Mouse (Mus musculus): ENCODE measurements around the gene Gm49387.
"Not testable (repeated sequence)": the region's sequence is repeated elsewhere in the genome, so short reads cannot be mapped to it uniquely, and the experiment has no call there.

Gene Gm49387

DNA sequence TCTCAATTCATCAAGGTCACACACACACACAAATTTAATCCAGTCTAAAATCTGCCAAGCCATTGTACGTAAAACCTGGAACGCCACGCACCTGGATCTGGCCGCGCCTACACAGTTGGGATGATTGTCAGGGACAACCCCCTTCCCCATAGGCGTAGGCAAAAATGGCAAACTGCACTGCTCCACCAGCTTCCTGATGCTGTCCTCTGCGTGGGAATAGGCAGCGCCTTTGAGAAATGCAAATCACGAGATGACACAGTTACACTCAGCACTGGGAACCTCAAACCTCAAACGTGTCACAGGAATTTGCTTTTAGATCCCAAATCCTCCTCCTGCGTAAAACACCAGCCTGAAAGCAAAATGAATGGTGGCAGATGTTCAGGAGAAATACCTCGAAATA lies 17.9 kb downstream of the Gm49387 start:
- DNase-seq = no peak

GRCm38 (mm10) chr14:31620591-31621223 lies 20.0 kb downstream of the Gm49387 start:
- DNase-seq = no peak

GRCm38 (mm10) chr14:31617997-31618396 lies 22.7 kb downstream of the Gm49387 start:
- DNase-seq = no peak

DNA sequence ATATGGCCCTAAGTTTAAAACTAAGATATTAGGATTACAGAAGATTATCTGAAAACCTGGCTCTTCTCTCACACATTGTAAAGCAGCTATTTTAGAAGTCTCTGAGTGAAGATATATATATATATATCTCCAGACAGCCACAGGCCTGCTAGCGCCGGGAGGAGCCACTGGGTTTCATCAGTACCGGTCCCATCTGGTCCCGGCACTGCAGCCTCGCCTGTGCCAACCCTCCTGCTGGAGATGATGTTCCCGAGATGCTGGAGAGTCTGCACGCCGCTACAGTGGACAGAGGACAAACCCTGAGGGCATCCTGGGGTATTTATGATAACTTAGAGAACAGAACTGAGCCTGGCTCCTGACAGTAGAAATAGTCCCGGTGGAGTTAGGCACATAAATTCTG lies 23.5 kb downstream of the Gm49387 start:
- no peak for DNase-seq

GRCm38 (mm10) chr14:31613671-31614070 lies 27.0 kb downstream of the Gm49387 start:
- DNase-seq = no peak

DNA sequence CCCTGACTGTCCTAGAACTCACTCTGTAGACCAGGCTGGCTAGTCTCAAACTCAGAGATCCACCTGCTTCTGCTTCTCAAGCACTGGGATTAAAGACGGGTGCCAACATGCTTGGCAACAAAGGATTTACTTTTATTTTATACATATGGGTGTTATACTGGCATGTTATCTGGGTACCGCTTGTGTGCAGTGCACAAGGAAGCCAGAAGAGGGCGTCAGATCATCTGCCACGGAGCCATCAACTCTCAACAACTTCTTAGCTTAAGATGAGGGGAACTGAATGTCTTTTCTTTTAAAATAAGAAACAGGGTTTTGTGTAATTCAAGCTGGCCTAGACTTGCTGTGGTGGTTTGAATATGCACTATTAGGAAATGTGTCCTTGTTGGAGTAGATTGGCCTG lies 28.7 kb downstream of the Gm49387 start:
- no peak for DNase-seq

DNA sequence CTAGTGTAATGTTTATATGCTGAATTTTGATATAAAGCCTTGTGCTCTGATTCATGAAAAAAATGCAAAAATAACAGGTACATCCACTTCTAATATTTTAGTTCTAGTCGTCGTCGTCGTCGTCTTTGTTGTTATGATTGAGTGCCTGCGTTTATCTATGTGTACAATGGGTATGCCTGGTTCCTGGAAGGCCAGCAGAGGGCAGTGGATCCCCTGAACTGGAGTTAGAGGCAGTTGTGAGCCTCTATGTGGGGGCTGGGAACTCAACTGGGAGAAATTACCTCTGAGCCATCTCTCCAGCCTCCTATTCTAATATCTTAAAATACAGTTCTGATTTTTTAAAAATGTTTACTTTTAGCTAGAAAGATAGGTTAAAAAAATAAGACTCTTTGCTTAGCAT lies 35.2 kb downstream of the Gm49387 start:
- peak; percentile 64 for DNase-seq

- peak; percentile 68 for DNase-seq
Observed at GRCm38 (mm10) chr14:31604916-31605315, 35.8 kb downstream of the Gm49387 start.

DNA sequence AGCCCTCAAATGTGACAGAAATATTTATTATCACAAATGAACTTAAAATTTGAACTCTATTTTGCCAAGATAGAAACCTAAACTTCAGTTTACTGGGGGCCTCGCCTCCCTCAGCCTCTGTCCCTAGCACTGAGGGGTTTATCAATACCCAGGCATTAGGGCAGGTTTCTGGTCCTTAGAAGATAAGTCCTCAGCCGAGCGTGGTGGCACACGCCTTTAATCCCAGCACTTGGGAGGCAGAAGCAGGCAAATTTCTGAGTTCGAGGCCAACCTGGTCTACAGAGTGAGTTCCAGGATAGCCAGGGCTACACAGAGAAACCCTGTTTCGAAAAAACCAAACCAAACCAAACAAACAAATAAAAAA lies 38.1 kb downstream of the Gm49387 start:
- not testable (repeated sequence) for DNase-seq

- peak; percentile 44 for DNase-seq
Observed at GRCm38 (mm10) chr14:31601908-31602615, 38.6 kb downstream of the Gm49387 start.

- no peak for DNase-seq
Observed at GRCm38 (mm10) chr14:31597446-31597845, 43.2 kb downstream of the Gm49387 start.

- no peak for DNase-seq
Observed at GRCm38 (mm10) chr14:31596408-31596807, 44.3 kb downstream of the Gm49387 start.

DNA sequence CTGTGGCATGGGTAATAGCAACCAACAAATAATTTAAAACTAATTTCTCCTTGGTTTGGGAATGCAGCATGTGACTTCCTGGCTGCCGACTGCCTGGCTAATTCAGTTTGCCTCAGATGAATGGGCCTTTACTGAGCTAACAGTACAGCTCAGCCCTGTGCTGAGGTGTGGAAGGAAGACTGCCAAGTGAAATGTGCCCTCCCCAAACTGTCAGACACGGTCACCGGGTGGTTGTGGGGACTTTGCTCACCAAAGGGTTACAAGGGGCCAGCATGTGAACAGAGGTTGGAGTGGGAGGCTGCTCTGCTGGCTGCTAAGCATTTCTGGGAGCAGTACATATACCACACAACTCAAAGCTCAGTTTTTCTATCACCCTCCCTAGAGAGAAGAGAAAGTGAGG lies 46.0 kb downstream of the Gm49387 start:
- DNase-seq = no peak

DNA sequence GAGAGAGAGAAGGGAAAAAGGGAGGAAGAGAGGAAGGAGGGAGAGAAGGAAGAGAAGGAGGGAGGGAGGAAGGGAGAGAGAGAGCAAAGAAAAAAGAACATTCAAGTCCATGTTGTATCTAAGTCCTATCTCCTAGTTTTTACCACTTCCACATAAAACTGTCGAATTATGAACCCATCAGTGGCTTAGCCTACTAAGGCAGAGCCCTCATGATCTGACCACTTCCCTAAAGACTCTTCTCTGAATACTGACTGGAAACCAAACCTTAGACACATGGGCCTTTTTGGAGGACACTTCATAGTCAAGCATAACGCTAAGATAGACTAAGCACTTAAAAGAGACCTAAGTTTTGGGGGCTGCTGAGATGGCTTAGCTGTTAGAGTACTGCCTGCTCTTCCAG lies 47.6 kb downstream of the Gm49387 start:
- no peak for DNase-seq

DNA sequence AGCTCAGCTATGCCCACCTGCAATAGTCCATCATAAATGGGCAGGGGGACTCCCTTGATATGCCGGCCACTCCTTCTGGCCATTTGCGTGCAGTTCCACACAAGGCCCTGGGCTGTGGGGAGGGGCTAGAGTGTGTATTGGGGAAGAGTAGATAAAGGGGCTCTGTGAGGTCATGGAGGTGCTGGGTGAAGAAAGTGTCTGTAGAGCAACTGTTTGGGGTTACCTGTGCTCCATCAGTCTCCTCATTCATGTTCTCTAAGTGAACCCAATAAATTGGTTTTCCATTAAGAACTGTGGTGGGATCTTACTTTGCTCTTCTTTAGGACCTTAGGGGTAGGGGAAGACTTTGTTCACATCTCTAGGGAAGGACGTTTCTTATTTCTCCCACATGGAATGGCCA lies 49.4 kb downstream of the Gm49387 start, which contains the start of gene Colq:
Colq (minus strand) TSS at position 101 of the 400 bp plus-strand sequence.
- no peak for DNase-seq

DNA sequence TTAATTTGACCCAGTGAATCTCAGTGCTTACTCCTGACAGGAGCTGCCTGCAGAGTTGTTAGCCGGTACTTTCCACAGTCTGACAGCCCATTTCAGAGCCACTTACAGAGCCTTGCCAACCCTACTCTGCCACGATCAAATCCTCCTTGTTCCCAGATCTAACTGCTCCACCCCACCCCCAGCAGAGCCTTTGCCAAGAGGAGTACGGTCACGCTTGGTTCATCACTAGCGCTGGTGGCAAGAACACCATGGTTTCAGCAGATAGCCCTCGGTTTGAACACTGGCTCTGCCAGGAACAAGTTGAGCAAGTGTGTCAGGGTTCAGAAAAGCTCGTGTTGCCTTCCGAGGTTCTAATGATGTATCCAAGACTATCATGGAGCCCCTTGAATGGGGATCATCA lies 54.2 kb downstream of the Gm49387 start:
- no peak for DNase-seq

GRCm38 (mm10) chr14:31583082-31583481 lies 57.6 kb downstream of the Gm49387 start:
- DNase-seq = no peak

DNA sequence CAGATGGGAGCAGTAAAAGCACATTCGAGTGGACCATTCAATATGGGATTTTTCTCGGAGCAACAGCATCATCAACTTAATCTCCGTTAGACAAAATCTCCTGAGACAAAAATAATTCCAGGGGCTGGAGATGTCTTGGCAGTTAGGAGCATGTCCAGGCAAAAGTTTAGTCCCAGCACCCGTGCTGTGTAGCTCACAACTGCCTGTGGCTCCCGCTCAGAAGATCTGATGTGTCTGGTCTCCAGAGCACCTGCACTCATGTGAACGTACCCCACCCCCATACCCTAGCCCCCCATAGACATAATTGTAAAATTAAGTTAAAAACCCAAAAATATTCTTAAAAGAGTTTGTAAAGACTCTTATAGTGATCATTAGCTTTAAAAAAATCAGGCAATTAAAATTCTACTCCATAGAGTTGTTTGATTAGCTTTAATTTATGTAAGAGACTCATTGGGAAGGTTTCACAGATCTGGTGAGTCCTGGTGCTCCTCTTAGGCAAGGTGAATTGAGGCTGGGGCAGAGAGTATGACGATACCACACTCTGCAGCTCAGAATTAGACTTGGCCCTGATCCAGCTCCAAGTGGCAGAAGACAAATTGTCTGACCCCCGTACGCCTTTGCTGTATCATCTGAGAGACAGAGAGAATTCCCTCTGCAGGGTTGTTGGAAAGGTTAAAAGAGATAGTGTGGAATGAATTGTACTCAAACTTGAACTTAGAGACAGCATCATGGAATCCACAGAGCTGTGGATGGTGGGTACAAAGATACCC lies 62.5 kb downstream of the Gm49387 start:
- peak; percentile 54 for DNase-seq

GRCm38 (mm10) chr14:31576846-31577697 lies 63.6 kb downstream of the Gm49387 start:
- DNase-seq = peak; percentile 63

DNA sequence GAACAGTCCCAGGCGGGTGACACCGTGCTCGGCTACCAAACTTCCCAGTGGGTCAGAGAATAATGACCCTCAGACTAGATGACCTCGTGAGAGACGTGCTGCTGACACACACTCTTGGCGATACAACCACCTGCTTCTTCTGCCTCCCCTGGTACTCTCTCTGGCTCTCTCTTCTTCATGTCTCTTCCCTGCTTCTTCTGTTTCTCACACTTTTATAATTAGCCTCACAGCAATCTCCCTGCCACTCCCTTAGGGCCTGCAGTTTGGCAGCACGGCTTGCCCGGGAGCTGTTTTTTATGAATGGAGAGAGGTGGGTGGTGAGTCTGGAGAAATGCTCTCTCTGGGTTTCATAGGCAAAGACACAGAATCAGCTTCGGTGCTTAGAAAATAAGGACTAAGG lies 64.8 kb downstream of the Gm49387 start:
- no peak for DNase-seq

- peak; percentile 74 for DNase-seq
Observed at GRCm38 (mm10) chr14:31574903-31575665, 65.6 kb downstream of the Gm49387 start.

DNA sequence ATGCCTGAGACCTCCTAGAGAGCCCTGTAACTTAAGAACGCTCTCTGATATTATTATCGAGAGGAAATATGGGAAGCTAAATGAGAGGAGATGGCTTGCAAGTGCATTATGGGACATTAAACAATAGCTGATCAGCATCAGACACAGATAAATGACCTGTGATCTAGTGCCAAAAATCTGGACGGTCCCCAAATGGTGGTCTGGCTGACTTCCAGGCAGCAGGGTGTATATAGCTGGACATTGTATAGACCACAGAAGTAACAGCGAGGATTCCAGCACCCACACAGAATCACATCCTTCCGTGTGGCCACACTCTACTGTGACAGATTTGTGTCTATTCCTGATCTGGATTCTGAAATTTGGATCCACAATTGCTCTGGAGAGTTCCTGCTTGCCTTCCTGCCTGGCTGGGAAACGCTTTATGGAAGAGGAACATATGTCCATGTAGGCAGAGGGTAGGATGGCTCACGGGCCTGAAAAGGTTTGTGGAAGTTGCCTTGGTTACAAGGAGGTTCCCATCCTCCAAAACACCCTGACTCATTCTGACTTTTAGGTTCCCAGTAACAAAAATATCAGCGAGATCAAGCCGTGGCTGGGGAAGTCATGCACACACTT lies 68.0 kb downstream of the Gm49387 start:
- DNase-seq = no peak

Measured in thymus, postnatal 14 days (tissue).